Mouse (Mus musculus): ENCODE measurements around the gene Gng12. TPM values are rescaled to one million over a fixed set of nuclear protein-coding genes. Genes with fewer than 3 reads are reported as not detected.
A peak's percentile ranks its signal among the peaks of the same experiment; 100 is the strongest.
"Not testable (repeated sequence)": the region's sequence is repeated elsewhere in the genome, so short reads cannot be mapped to it uniquely, and the experiment has no call there.

The Gng12 gene
- polyA plus RNA-seq, 1 experiment: 24.9 TPM

DNA sequence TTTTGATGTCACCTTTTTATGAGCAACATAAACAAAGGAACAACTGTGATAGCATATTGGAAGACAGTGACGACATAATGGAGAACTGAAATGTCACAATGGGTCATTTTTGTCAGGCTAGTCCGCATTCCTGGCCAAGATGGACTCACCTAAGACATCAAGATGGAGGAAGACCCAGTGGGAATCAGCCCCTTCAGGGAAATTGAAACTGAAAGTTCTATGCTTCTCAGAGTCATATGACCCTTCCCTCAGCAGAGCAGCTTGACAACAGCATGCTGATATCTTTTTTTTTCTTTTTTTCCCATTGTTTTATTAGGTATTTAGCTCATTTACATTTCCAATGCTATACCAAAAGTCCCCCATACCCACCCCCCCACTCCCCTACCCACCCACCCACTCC, 31.7 kb upstream of the Gng12 start:
- H3K79me2 ChIP-seq (ENCODE audit: control insufficient read depth, insufficient read depth): no peaks in the 10 kb centered on the region
- TF ChIP-seq MAX (IDR thresholded peaks at IDR 0.05): no peak
- no peak for TF ChIP-seq FOSL1 (IDR thresholded peaks at IDR 0.05; ENCODE audit: insufficient read depth, low read length, poor library complexity, severe bottlenecking)
- no peak for TF ChIP-seq CEBPB (IDR thresholded peaks at IDR 0.05; ENCODE audit: low read depth)
- no peak for TF ChIP-seq MYOG (IDR thresholded peaks at IDR 0.05; ENCODE audit: control insufficient read depth, extremely low read depth, insufficient read length)
- no peak for TF ChIP-seq CTCF (IDR thresholded peaks at IDR 0.05; ENCODE audit: control insufficient read depth, insufficient read depth, insufficient read length)
- no peak for TF ChIP-seq MYOD1 (IDR thresholded peaks at IDR 0.05; ENCODE audit: control insufficient read depth, insufficient read length, low read depth)
- no peak for TF ChIP-seq USF1 (IDR thresholded peaks at IDR 0.05; ENCODE audit: low read depth)
- no peaks in the 10 kb centered on the region for H3K36me3 ChIP-seq (ENCODE audit: control insufficient read depth, insufficient read depth)
- H3K79me3 ChIP-seq (ENCODE audit: low read depth): no peaks in the 10 kb centered on the region
- no peak overlapping the region for H3K4me3 ChIP-seq (ENCODE audit: insufficient read depth, poor library complexity, severe bottlenecking)
- H3ac ChIP-seq (ENCODE audit: control insufficient read depth, insufficient read length, low read depth): no peak overlapping the region
- no peaks in the 10 kb centered on the region for H3K27me3 ChIP-seq (ENCODE audit: control insufficient read depth, insufficient read depth, insufficient read length)

DNA sequence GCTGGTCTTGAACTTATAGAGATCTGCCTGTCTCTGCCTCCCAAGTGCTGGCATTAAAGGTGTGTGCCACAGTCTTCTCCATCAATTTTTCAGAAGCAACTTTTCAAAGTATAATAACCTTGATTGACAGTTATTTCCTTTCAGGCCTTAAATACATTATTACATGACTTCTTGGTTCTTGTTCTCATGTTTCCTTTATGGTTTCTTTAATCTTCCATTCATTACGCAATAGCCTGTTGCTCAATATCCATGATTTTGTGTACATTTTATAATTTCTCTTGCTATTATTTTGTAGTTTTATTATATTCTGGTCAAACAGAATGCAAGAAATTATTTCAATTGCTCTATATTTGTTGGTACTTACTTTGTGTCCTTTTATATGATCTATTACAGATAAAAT, 29.9 kb upstream of the Gng12 start:
- Histone ChIP-seq H3K27me3 (ENCODE audit: control insufficient read depth, insufficient read depth, insufficient read length) (no peaks in the 10 kb centered on the region), H3ac (ENCODE audit: control insufficient read depth, insufficient read length, low read depth) (no peak overlapping the region), H3K4me3 (ENCODE audit: insufficient read depth, poor library complexity, severe bottlenecking) (no peak overlapping the region), H3K36me3 (ENCODE audit: control insufficient read depth, insufficient read depth) (no peaks in the 10 kb centered on the region), H3K79me2 (ENCODE audit: control insufficient read depth, insufficient read depth) (no peaks in the 10 kb centered on the region), H3K79me3 (ENCODE audit: low read depth) (no peaks in the 10 kb centered on the region)
- TF ChIP-seq USF1 (IDR thresholded peaks at IDR 0.05; ENCODE audit: low read depth): no peak
- peak; percentile 50 for TF ChIP-seq CEBPB (IDR thresholded peaks at IDR 0.05; ENCODE audit: low read depth)

DNA sequence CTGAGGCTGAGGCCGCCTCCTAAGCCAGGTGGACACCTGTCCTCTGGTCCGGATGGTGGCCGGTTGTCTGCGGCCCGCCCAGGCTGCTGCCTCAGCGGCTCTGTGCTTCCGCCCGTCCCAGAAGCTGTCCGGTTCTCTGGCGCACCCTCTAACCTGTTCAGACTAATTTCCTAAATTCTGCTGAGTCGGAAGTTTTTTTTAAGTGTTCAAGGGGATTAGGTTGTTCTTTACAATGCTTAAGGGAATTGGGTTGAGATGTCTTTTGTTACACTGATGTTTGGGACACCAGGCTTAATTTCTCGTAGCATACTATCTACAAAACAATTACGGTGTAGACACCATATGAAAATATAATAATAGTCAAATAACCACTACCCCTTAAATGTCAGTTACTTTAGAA, 19.1 kb upstream of the Gng12 start:
- not testable (repeated sequence) for H3ac ChIP-seq (ENCODE audit: control insufficient read depth, insufficient read length, low read depth); H3K79me2 ChIP-seq (ENCODE audit: control insufficient read depth, insufficient read depth); H3K79me3 ChIP-seq (ENCODE audit: low read depth); H3K4me3 ChIP-seq (ENCODE audit: insufficient read depth, poor library complexity, severe bottlenecking); H3K36me3 ChIP-seq (ENCODE audit: control insufficient read depth, insufficient read depth); H3K27me3 ChIP-seq (ENCODE audit: control insufficient read depth, insufficient read depth, insufficient read length)

DNA sequence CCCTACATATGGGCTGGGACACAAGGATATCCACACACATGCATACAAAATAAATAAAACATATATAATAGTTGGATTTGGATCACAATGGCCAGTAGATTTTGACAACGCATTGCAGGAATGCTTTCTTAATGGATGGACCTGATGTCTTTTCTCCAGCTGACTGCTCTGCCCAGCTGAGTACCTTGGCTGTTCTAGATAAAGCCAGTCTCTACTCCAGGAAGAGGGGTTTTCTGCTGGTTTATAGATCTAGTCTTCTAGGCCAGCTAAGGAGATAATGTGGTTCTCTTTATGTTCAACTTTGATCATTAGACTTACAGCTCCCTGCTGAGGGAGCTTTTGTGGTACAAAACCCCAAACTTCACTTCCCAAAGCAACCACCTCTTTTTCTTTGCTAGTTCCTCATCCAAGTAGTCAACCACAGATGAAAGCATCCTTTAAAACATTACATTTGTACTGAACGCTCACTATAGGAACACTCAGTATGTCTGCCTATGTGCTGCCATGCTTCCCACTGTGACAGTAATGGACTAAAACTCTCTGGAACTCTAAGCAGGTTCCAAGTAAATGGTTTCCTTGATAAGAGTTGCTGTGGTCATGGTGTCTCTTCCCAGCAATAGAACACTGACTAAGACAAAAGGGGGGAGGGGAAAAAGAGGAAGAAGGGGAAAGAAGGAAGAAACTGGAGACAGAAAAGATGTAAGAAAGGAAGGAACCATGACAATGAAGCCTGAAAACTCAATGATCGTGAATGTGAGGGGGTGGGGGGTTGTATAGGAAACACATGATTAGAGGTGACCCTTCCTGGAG, 5.6 kb upstream of the Gng12 start:
- TF ChIP-seq MAX (IDR thresholded peaks at IDR 0.05) (no peak), USF1 (IDR thresholded peaks at IDR 0.05; ENCODE audit: low read depth) (no peak), FOSL1 (IDR thresholded peaks at IDR 0.05; ENCODE audit: insufficient read depth, low read length, poor library complexity, severe bottlenecking) (no peak), CTCF (IDR thresholded peaks at IDR 0.05; ENCODE audit: control insufficient read depth, insufficient read depth, insufficient read length) (no peak), MYOG (IDR thresholded peaks at IDR 0.05; ENCODE audit: control insufficient read depth, extremely low read depth, insufficient read length) (no peak), CEBPB (IDR thresholded peaks at IDR 0.05; ENCODE audit: low read depth) (no peak), MYOD1 (IDR thresholded peaks at IDR 0.05; ENCODE audit: control insufficient read depth, insufficient read length, low read depth) (no peak)
- Histone ChIP-seq H3K36me3 (ENCODE audit: control insufficient read depth, insufficient read depth) (no peaks in the 10 kb centered on the region), H3K79me3 (ENCODE audit: low read depth) (no peaks in the 10 kb centered on the region)

DNA sequence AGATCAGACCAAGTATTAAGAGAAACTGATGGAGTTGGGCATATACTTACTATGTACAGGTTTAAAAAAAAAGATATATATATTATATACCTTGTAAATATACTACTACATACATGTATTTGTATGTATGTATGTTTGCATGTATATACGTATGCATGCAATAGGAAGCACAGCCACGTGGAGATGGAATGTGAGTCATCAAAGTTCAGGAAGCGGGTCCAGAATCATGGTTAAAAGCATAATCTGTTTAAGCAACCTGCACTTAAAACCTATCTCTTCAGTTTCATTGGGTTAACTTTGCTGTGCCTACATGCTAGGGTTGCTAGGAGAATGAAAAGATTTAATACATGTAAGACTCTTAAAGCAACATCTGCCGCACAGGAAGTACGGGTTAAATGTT, 2.2 kb upstream of the Gng12 start:
- H3K27me3 ChIP-seq (ENCODE audit: control insufficient read depth, insufficient read depth, insufficient read length): no peaks in the 10 kb centered on the region
- H3K79me3 ChIP-seq (ENCODE audit: low read depth): no peaks in the 10 kb centered on the region
- H3ac ChIP-seq (ENCODE audit: control insufficient read depth, insufficient read length, low read depth): no peak overlapping the region
- TF ChIP-seq MAX (IDR thresholded peaks at IDR 0.05): no peak
- TF ChIP-seq MYOG (IDR thresholded peaks at IDR 0.05; ENCODE audit: control insufficient read depth, extremely low read depth, insufficient read length): no peak
- TF ChIP-seq FOSL1 (IDR thresholded peaks at IDR 0.05; ENCODE audit: insufficient read depth, low read length, poor library complexity, severe bottlenecking): no peak
- no peak for TF ChIP-seq USF1 (IDR thresholded peaks at IDR 0.05; ENCODE audit: low read depth)
- TF ChIP-seq MYOD1 (IDR thresholded peaks at IDR 0.05; ENCODE audit: control insufficient read depth, insufficient read length, low read depth): no peak
- no peak for TF ChIP-seq CEBPB (IDR thresholded peaks at IDR 0.05; ENCODE audit: low read depth)
- TF ChIP-seq CTCF (IDR thresholded peaks at IDR 0.05; ENCODE audit: control insufficient read depth, insufficient read depth, insufficient read length): no peak
- H3K36me3 ChIP-seq (ENCODE audit: control insufficient read depth, insufficient read depth): no peaks in the 10 kb centered on the region
- peaks cover 18% of the 10 kb centered on the region for H3K79me2 ChIP-seq (ENCODE audit: control insufficient read depth, insufficient read depth)
- H3K4me3 ChIP-seq (ENCODE audit: insufficient read depth, poor library complexity, severe bottlenecking): no peak overlapping the region

More for the DNA sequence above, 5.6 kb upstream of the Gng12 start:
- Histone ChIP-seq H3ac (ENCODE audit: control insufficient read depth, insufficient read length, low read depth) (no peak overlapping the region), H3K79me2 (ENCODE audit: control insufficient read depth, insufficient read depth) (no peaks in the 10 kb centered on the region), H3K4me3 (ENCODE audit: insufficient read depth, poor library complexity, severe bottlenecking) (no peak overlapping the region), H3K27me3 (ENCODE audit: control insufficient read depth, insufficient read depth, insufficient read length) (no peaks in the 10 kb centered on the region)

DNA sequence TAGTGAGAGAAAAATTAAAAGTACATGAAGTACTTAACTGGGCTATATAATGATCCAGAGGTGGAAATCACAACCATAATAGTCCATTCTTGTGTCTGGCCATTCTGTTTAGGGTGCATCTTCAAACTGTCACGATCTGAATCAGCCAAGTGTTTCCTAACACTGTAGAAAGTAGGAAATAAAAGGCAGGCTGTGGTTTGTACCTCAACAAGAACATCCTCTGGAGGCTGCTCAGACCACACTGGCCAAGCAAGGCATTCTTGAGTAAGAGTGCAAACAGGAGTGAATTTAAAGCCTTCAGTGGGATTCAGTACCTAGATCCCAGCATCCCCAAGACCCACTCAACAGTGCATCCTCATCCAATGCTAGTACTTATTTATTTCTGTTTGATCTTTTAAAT, 1.2 kb upstream of the Gng12 start:
- Histone ChIP-seq H3K79me3 (ENCODE audit: low read depth) (no peaks in the 10 kb centered on the region), H3K79me2 (ENCODE audit: control insufficient read depth, insufficient read depth) (peaks cover 18% of the 10 kb centered on the region), H3K27me3 (ENCODE audit: control insufficient read depth, insufficient read depth, insufficient read length) (no peaks in the 10 kb centered on the region), H3ac (ENCODE audit: control insufficient read depth, insufficient read length, low read depth) (no peak overlapping the region), H3K4me3 (ENCODE audit: insufficient read depth, poor library complexity, severe bottlenecking) (no peak overlapping the region), H3K36me3 (ENCODE audit: control insufficient read depth, insufficient read depth) (no peaks in the 10 kb centered on the region)
- no peak for TF ChIP-seq MYOD1 (IDR thresholded peaks at IDR 0.05; ENCODE audit: control insufficient read depth, insufficient read length, low read depth)
- TF ChIP-seq CEBPB (IDR thresholded peaks at IDR 0.05; ENCODE audit: low read depth): no peak
- TF ChIP-seq MAX (IDR thresholded peaks at IDR 0.05): no peak
- TF ChIP-seq MYOG (IDR thresholded peaks at IDR 0.05; ENCODE audit: control insufficient read depth, extremely low read depth, insufficient read length): no peak
- no peak for TF ChIP-seq FOSL1 (IDR thresholded peaks at IDR 0.05; ENCODE audit: insufficient read depth, low read length, poor library complexity, severe bottlenecking)
- TF ChIP-seq CTCF (IDR thresholded peaks at IDR 0.05; ENCODE audit: control insufficient read depth, insufficient read depth, insufficient read length): no peak
- no peak for TF ChIP-seq USF1 (IDR thresholded peaks at IDR 0.05; ENCODE audit: low read depth)

Data from C2C12 (cell line).